Mouse (Mus musculus) hindbrain, postnatal 0 days (tissue): ENCODE data around the gene Mfsd4b5. TPM values are rescaled to one million over a fixed set of nuclear protein-coding genes. Genes with fewer than 3 reads are reported as not detected.
A peak's percentile ranks its signal among the peaks of the same experiment; 100 is the strongest.
"Not testable (repeated sequence)": the region's sequence is repeated elsewhere in the genome, so short reads cannot be mapped to it uniquely, and the experiment has no call there.

ENCODE experiments used
- ATAC-seq: fragments of 200-750 bp; cut with Nextera tagmentation; 2 replicates; pipeline ENCODE4 v1.8.0; 2017; ENCODE audit warnings: mild to moderate bottlenecking, moderate TSS enrichment, moderate library complexity
- DNase-seq: peaks from one replicate; pipeline ENCODE4 v3.0.0-alpha.2; 2015; ENCODE audit warnings: low spot score
- H3K27ac ChIP-seq: fragments of 300-500 bp; sonication (generic); 2 replicates; pipeline ENCODE4 v1.5.1; 2014; ENCODE audit warnings: mild to moderate bottlenecking
- H3K27me3 ChIP-seq: fragments of 300-500 bp; sonication (generic); 2 replicates; pipeline ENCODE4 v1.6.1; 2014; ENCODE audit warnings: low read length, mixed read lengths; ENCODE audit not compliant: insufficient read depth
- H3K36me3 ChIP-seq: fragments of 300-500 bp; sonication (generic); 2 replicates; pipeline ENCODE4 v1.6.1; 2014; ENCODE audit warnings: low read length, mixed read lengths; ENCODE audit not compliant: insufficient read depth
- H3K4me1 ChIP-seq: fragments of 300-500 bp; sonication (generic); 2 replicates; pipeline ENCODE4 v1.6.1; 2014; ENCODE audit warnings: antibody characterized with exemption, low read length, mixed read lengths; ENCODE audit not compliant: insufficient read depth
- H3K4me2 ChIP-seq: fragments of 300-500 bp; sonication (generic); 2 replicates; pipeline ENCODE4 v1.6.1; 2014; ENCODE audit warnings: low read depth, mild to moderate bottlenecking, low read length, moderate library complexity, mixed read lengths
- H3K4me3 ChIP-seq: fragments of 300-500 bp; sonication (generic); 2 replicates; pipeline ENCODE4 v1.5.1; 2014; ENCODE audit warnings: low read length
- H3K9ac ChIP-seq: fragments of 300-500 bp; sonication (generic); replicated peaks from 2 replicates; pipeline ENCODE4 v1.6.1; 2014; ENCODE audit warnings: mild to moderate bottlenecking, low read length, moderate library complexity, mixed read lengths
- H3K9me3 ChIP-seq: fragments of 300-500 bp; sonication (generic); 2 replicates; pipeline ENCODE4 v1.6.1; 2016; ENCODE audit warnings: low read length, mixed read lengths
- CTCF ChIP-seq: IDR thresholded peaks from 2 replicates; pipeline ENCODE4 v1.5.1; 2016; ENCODE audit warnings: antibody characterized with exemption, control low read depth, low read depth
- WGBS: fragments of 180-500 bp; shearing (Covaris S2); extraction: QIAGEN DNeasy Blood & Tissue Kit; methylation state at CpG from one replicate; pipeline ENCODE4 v1.1.7; 2014; 5-methylcytosine and 5-hydroxymethylcytosine counted together
- polyA plus RNA-seq: library from polyadenylated mRNA; unstranded; fragments of >200 nt; fragmentation: Nextera tagmentation; extraction: Ambion mirVana; gene quantifications from 2 replicates; pipeline ENCODE4 v1.2.1, GENCODE M21; 2015
- total RNA-seq: library from RNA; depleted of rRNA; stranded (reverse); fragments of >200 nt; gene quantifications from 2 replicates; pipeline ENCODE4 v1.2.3, GENCODE M21; 2014

The Mfsd4b5 gene
- total and polyA plus RNA-seq, 2 experiments from 2014 or later = 0.18 TPM; not detected in 1

GRCm38 (mm10) chr10:39956340-39956878 lies 30.0 kb downstream of the Mfsd4b5 start:
- Histone ChIP-seq H3K9me3 (no peaks in the 10 kb centered on the region), H3K36me3 (no peaks in the 10 kb centered on the region), H3K4me3 (no peak overlapping the region), H3K4me2 (no peak overlapping the region), H3K4me1 (no peaks in the 10 kb centered on the region), H3K27me3 (no peaks in the 10 kb centered on the region), H3K27ac (no peak overlapping the region), H3K9ac (no peak overlapping the region)
- DNase-seq (peak; percentile 52), ATAC-seq (no peak)
- 47% methylated on average over 2 of the region's 2 CpGs for WGBS
- peak; percentile 35; the same call in 1 of the 2 replicates for TF ChIP-seq CTCF

GRCm38 (mm10) chr10:39955163-39955562 lies 31.3 kb downstream of the Mfsd4b5 start:
- Histone ChIP-seq H3K4me1 (no peaks in the 10 kb centered on the region), H3K9me3 (no peaks in the 10 kb centered on the region), H3K4me3 (no peak overlapping the region), H3K4me2 (no peak overlapping the region), H3K9ac (no peak overlapping the region), H3K27ac (no peak overlapping the region), H3K36me3 (no peaks in the 10 kb centered on the region), H3K27me3 (no peaks in the 10 kb centered on the region)
- no peak for ATAC-seq
- no peak for TF ChIP-seq CTCF
- WGBS = 79% methylated on average over 2 of the region's 2 CpGs
- no peak for DNase-seq

DNA sequence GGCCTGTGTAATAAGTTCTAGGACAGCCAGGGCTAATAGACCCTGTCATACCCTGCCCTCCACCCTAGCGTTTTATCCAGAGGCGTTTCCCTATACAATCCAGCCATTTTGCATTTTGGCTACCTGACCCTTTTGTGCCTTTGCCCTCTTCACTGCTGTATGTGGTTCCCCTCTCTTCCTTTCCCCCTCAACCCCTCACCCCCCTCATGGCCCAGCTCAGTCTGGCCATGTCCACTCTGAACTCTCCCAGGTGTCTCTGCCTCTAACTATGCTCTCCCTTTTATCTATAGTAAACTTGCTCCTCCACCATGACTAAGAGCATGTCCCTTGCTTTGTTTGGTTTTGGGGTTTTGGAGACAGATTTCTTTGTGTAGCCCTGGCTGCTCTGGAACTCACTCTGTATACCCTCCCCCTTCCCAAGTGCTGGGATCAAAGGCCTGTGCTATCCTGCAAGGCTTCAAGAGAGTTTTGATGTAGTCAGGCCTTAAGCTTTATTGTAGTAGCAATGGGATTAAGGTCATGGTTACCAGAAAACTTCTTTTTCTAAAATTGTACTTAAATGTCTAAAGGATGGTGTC lies 37.0 kb downstream of the Mfsd4b5 start:
- H3K27me3 ChIP-seq = no peaks in the 10 kb centered on the region
- H3K27ac ChIP-seq = no peak overlapping the region
- H3K36me3 ChIP-seq = no peaks in the 10 kb centered on the region
- no peak for TF ChIP-seq CTCF
- 98% methylated on average over 2 of the region's 2 CpGs for WGBS
- H3K4me1 ChIP-seq = no peaks in the 10 kb centered on the region
- H3K9me3 ChIP-seq = no peaks in the 10 kb centered on the region
- no peak overlapping the region for H3K4me3 ChIP-seq
- ATAC-seq (no peak), DNase-seq (no peak)
- H3K9ac ChIP-seq = no peak overlapping the region
- no peak overlapping the region for H3K4me2 ChIP-seq

DNA sequence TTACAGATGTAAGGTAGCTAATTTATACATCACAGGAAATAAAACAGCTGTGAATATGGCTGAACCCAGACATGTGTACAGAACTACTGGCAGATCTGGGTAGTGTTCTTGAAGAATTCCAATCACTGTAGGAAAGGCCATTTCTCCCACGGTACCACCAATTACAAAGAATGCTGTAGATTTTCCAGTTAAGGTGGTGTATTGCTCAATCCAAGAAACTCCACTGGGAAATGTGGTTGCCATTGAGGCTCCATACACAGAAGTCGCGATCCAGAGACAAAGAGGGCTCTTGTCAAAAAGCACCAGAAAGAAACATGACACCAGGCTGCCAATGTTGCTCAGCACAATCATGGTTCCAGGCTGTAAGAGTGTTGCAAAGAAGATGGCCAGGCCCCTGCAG lies 39.3 kb downstream of the Mfsd4b5 start:
- not testable (repeated sequence) for H3K36me3 ChIP-seq, H3K9me3 ChIP-seq, H3K27ac ChIP-seq, H3K4me2 ChIP-seq, DNase-seq, ATAC-seq, H3K27me3 ChIP-seq, H3K9ac ChIP-seq, H3K4me1 ChIP-seq, H3K4me3 ChIP-seq
- WGBS = 93% methylated on average over 3 of the region's 3 CpGs

DNA sequence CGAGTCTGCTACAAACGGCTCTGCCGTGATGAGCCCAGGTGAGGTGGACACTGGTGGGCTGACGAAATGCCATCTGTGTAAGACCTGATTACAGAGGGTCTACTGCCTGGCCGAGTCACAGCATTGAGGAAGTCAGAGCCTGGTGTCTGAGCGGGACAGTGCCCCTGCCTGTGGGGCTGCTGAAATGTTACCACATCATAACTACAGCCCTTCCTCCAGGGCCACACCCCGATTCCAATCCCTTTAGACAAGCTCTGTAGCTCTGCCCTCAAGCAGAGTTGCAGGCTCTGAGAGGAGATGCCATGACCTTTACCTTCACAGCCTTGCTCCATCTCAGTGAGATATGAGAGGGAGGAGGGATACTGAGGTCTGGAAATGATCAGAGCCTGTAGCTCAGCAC lies 49.9 kb downstream of the Mfsd4b5 start:
- H3K9ac ChIP-seq = no peak overlapping the region
- no peak for TF ChIP-seq CTCF
- H3K4me3 ChIP-seq = no peak overlapping the region
- H3K4me2 ChIP-seq = no peak overlapping the region
- 82% methylated on average over 7 of the region's 7 CpGs for WGBS
- H3K9me3 ChIP-seq = no peaks in the 10 kb centered on the region
- H3K36me3 ChIP-seq = no peaks in the 10 kb centered on the region
- no peak overlapping the region for H3K27ac ChIP-seq
- no peaks in the 10 kb centered on the region for H3K4me1 ChIP-seq
- no peak for DNase-seq
- no peaks in the 10 kb centered on the region for H3K27me3 ChIP-seq
- ATAC-seq = no peak

- ATAC-seq = peak; percentile 59; the same call in 1 of the 2 replicates
These were observed 59.8 kb downstream of the Mfsd4b5 start, which contains the start of gene Mfsd4b2 for GRCm38 (mm10) chr10:39926616-39927139. Gene Mfsd4b2, minus strand, starts transcription at chr10:39926923.

DNA sequence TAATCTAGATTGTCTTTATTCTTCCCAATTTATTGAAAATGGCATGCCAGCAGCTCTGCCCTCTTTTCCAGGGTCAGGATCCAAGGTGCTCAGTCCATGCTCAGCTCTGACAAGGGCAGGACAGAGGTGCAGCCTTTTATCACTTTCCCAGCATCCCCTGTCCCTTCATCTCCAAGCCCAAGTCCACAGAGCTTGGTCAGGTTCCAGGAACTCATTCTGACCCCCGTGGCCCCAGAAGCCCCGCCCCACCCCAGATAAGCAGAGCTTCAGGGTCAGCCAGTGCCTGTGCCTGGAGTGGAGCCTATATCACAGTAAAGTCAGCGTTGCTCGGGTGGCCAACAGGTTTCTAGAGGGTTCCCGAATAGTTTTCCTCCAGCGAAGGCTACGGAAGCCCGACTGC lies 61.9 kb downstream of the Mfsd4b5 start:
- H3K27me3 ChIP-seq, ATAC-seq, H3K4me3 ChIP-seq, H3K9ac ChIP-seq, H3K4me2 ChIP-seq, H3K9me3 ChIP-seq, H3K36me3 ChIP-seq, H3K4me1 ChIP-seq, DNase-seq, H3K27ac ChIP-seq: not testable (repeated sequence)
- 83% methylated on average over 8 of the region's 8 CpGs for whole genome bisulfite sequencing

More at GRCm38 (mm10) chr10:39926616-39927139, 59.8 kb downstream of the Mfsd4b5 start, which contains the start of gene Mfsd4b2:
- no peaks in the 10 kb centered on the region for H3K27me3 ChIP-seq
- no peaks in the 10 kb centered on the region for H3K4me1 ChIP-seq
- H3K4me2 ChIP-seq = peak within 1 kb of the TSS; percentile 64
- H3K27ac ChIP-seq = no peak within 1 kb of the TSS
- DNase-seq = peak; percentile 35
- peak within 1 kb of the TSS; percentile 37 for H3K4me3 ChIP-seq
- no peaks in the 10 kb centered on the region for H3K9me3 ChIP-seq
- peak within 1 kb of the TSS; percentile 25; the same call in 1 of the 2 replicates for H3K9ac ChIP-seq
- H3K36me3 ChIP-seq = no peaks in the 10 kb centered on the region
- no peak for TF ChIP-seq CTCF
- WGBS = 3% methylated on average over 38 of the region's 41 CpGs
